Mouse (Mus musculus): Measurements from ENCODE around the gene Tbc1d2. TPM values are rescaled to one million over a fixed set of nuclear protein-coding genes. Genes with fewer than 3 reads are reported as not detected.
"Not testable (repeated sequence)": the region's sequence is repeated elsewhere in the genome, so short reads cannot be mapped to it uniquely, and the experiment has no call there.

Tbc1d2 gene
- polyA plus RNA-seq, 1 experiment: 17.9 TPM

DNA sequence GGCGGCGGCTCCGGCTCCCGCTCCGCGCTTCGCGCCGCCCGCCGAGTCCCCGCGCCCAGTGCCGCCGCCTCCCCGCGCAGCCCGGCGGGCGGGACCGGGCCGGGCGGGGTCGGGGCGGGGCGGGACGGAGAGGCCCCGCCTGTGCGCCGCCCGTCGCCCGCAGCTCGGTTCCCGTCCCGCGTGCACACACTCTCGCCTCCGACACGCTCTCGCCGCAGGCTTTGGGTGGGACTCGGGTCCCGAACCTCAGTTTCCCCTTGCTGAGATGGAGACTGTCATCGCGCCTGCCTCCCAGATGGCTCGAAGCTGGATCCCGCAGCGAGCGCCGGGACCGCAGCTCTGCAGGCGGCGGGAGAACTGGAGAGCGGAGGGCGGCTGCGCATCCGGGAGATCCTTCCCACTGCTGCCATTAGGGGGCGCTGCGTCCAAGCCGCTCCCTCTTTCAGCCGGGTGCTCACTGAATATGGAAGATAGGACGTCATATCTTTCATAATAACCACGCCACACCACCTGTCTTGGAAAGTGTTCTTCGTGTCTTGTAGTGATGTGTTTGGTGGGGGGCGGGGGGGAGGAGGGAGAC lies 48.1 kb downstream of the Tbc1d2 start, which contains the start of gene Coro2a:
Coro2a (minus strand) TSS at position 359 of the 580 bp plus-strand sequence.
- no peak for DNase-seq (ENCODE audit: low read depth)

DNA sequence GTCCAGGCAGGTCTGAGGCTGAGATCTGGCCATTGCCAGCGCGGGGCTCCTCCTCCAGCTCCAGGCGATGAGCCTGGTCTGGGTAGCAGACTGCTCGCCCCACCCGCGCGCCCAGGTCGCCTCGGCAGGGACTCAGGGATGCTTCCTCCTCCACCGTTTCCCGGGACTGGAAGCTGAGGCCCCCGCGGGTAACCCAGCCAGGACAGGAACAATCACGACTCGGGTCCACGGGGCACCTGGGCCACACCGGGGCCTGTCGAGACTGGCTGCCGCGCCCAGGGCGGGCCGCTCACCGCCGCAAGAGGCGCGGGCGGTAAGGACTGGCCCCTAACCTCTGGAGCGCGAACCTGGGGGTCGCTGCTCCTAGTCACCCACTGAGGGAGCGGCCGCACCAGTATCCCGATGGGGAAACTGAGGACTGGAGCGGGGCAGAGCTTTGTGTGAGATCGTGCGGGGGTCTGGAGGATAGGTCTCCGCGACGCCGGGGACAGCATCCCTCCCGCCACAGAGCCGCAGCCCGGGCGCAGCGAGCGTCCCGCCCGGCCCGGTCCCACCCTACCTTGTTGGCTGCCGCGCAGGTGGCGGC lies 48.7 kb downstream of the Tbc1d2 start:
- DNase-seq (ENCODE audit: low read depth): no peak

DNA sequence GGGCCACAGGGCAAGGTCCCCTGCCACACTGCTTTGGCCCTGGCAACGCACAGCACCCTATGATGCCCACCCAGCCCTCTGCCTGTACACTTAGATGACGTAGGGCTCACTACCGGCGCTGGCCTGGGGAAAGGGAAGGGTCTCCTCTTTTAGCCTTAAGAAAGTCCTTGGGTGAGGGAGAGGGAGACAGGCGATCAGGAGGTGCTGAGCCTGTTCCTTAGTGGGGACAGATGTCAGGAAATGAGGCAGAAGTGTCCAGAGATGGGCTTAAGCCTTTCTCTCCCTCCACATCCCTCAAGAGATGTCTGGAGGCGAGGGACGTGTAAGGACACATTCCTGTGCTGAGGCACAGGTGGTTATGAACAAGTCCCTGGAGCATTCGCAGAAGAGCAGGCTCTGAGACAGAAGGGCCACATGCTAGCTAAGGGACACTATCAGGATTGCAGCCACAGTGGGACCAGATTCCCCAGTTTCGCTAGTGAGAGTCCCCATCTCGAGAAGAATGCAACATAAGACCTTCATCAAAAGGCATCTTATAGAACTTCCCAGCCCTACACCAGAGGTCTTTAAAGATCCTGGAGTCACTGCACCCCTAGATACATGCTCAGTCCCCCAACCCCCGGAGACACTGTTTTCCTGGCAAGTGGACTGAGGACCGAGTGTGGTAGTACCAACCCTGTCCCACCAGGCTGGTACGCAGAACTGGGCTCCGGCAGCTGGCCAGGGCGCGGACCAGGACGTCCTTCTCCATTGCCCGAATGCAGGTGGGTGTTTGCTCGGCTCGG lies 49.3 kb downstream of the Tbc1d2 start:
- DNase-seq (ENCODE audit: low read depth): no peak

DNA sequence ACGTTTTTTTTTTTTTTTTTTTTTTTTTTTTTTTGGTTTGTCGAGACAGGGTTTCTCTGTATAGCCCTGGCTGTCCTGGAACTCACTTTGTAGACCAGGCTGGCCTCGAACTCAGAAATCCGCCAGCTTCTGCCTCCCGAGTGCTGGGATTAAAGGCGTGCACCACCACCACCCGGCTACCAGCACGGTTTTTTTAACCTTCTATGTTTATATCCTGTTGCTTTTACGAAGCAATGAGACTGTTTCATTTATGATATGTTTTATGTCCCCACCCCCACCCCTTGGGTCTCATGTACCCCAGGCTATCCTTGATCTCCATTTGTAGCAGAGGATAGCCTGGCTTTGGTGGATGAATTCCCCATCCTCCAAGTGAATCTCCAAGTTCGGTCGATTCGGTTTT lies 50.4 kb downstream of the Tbc1d2 start:
- not testable (repeated sequence) for DNase-seq (ENCODE audit: low read depth)

DNA sequence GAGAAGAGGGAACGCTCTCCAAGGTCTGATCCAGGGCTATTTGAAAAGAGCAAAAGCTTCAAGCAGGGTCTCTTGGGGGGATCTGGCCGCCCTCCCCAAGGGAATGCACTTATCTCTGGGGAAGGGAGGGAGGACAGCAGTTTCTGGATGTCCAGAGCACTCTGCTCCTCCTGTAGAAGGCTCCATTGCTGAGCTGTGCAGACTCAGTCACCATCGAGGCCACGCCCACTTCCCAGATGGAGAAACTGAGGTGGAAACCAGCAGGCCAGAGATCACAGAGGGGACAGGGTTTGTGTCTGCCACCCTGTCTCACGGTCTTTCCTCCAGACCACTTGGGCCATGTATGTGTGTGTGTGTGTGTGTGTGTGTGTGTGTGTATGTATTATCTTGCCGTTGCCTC lies 51.0 kb downstream of the Tbc1d2 start:
- no peak for DNase-seq (ENCODE audit: low read depth)

DNA sequence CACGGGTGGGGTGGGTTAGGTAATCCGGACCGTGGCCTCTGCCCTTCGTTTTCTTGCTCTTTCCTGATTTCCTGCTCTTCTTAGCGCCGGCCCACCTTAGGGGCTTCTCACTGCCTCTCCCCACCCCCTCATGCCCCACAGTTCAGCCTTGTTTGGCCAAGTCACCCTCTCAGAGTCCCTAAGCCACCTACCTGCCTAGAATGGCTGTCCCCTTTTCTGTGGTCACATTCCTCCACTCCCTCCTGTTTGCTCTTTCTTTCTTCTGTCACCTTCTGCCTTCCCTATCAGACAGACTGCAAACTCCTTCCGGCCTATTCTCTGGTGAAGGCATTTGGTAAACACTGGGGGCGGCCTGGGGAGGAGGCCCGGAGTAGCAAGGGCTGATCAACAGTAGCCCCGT lies 51.9 kb downstream of the Tbc1d2 start:
- DNase-seq (ENCODE audit: low read depth): no peak

DNA sequence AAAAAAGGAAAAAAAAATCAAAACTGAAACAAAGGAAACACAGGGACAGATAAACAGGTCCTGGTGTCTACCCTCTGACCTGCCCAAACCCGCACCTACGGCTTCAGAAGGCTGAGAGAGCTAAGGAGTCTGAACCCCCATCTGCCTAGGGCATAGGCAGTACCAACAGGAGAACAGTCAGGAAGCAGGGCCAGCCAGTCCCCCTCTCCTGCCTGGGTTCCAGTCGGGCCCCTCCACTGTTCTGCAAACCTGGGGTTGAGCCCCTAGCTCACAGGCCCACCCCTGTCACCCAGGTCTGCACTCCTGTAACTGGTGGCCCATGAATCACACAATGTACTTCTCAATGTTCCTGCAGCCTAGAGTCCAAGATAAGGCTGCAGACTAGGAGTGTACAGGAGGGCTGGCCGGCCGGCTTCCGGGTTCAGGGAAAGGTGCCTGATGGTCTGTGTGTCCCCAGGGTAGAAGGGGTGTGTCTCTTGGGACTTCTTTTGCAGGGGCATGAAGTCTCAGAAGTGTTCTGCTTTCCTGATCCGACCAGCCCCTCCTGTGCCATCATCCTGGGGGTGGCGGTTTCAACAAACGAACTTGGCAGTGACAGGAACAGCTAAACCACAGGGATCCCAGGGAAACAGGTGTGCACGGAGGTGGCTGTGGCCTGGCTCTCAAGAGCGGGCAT lies 52.6 kb downstream of the Tbc1d2 start:
- no peak for DNase-seq (ENCODE audit: low read depth)

DNA sequence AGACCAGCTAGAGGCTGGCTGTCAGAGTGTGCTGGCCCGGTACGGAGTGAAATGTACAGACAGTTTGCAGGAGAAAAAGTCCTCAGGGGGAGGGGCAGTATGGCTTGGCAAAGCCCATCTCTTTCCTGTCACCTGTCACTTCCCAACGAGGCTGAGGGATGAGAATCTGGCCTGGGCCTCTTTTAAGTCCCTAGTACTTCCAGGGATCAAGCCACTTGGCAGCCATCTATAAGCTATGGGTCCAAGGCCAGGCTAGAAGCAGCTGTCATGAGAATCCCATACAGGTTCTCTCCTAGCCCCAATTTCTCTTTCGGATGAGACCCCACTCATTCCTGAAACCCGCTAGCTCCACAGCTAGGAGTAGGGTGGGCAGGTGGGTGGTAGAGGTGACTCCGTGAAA lies 53.6 kb downstream of the Tbc1d2 start:
- no peak for DNase-seq (ENCODE audit: low read depth)

DNA sequence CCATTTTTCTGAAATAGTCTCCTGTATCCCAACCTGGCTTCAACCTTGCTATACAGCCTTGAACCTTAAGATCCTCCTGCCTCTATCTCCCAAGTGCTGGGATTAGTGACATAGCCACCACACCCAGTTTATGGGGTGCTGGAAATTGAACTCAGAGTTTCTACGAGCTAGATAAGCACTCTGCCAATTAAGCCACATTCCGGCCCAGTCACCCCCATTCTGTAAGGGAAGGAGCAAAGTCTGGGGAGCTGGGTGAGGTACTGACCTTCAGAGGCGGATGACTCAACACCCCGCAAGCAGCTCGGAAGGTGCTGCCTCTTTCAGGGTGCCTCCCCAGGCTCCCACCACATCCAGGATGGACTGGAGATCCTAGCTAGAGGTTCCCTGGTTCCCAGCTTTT lies 55.9 kb downstream of the Tbc1d2 start:
- no peak for DNase-seq (ENCODE audit: low read depth)

DNA sequence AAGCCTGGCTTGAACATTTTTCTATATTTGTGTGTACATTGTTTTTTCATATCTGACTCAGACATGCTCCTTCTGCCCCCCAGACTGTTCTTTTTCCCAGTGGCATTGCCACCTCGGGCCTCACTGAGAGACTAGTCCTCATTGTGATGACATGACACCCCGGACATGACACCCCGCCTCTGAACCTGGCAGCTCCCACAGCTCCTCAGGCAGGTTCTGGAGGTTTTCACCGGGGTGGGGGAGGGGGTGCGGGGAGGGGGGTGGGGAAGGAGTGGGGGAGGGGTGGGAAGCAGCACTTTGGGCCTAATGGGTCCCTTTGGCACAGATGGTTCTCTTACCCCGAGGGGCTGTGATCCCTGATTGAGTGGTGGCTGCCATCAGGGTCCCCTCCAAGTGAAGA lies 56.5 kb downstream of the Tbc1d2 start:
- DNase-seq (ENCODE audit: low read depth): no peak

DNA sequence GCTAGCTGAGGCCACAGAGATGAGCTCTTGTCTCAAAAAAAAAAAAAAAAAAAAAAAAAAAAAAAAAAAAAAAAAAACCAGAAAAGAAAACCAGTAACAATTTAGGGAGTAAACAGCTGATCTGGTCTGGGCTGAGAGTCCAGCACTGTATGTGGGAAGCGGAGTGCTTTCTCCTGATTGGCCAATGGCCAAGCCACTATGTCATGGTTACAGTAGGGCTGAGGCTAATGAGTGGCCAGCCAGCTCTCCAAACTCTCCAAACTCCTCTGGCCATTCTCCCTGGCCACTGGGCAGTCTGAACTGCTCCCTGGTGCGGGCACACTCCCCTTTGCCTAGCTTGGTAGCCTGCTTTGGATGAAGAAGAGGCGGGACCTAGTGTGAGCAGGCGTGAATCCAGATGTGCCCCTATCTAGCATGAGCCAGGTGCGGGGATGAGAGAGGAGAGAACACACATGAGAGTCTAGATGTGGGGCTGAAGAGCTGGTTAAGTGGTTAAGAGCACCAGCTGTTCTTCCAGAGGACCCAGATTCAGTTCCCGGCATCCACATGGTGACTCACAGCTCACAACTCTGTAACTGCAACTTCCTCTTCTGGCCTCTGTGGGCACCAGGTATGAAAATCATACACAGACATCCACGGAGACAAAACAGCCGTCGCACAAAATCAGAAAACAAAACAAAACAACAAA lies 58.0 kb downstream of the Tbc1d2 start:
- no peak for DNase-seq (ENCODE audit: low read depth)

DNA sequence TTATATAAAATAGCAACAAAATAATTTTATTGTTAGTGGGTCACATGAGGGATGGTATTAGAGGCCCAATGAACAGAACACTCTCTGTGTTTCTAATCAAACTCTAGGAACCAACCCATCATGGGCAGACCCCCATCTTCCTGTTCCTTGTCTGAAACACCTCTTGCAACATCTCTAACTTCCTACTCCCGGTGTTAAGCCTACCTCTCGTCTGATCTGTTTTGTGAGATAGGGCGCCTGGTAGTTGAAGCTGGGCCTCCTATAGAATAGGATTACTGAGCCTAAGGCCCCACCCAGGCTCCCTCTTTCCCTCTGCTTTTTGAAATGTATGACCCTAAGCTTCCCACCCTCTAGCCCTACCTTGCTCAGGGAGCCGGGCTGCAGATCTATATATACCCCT lies 59.2 kb downstream of the Tbc1d2 start:
- no peak for DNase-seq (ENCODE audit: low read depth)

DNA sequence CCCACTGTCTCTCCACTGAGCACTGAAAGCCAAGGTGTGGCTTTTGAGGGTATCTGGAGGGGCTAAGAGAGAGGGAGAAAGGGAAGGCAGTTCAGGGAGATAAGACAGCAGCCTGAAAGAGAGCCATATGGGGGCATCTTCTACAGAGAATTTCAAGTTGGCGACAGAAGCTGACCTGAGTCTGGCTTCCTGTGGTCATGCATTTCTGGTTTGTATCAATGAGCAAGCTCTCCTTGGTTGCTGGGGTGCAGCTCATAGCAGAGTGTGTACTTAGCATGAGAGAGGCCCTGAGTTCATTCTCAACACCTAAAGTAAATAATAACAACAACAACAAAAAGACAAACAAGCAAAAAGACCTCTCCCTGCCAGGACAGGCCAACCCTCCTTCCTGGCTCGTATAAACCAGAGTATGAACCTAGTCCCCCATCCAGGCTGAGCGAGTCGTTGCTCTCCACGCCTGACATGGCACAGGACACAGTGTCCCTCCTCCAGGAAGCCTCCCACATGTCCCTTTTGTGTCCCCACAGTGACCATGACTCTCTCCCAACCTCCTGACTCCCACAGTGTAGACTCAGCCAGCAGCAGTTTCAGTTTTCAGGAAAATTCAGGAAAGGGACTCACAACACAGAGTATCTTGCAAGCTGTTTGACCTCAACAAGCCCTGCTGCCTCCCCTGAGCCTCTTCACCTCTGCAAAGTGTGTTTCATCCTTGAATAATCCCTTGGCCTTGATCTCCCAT lies 59.9 kb downstream of the Tbc1d2 start:
- no peak for DNase-seq (ENCODE audit: low read depth)

DNA sequence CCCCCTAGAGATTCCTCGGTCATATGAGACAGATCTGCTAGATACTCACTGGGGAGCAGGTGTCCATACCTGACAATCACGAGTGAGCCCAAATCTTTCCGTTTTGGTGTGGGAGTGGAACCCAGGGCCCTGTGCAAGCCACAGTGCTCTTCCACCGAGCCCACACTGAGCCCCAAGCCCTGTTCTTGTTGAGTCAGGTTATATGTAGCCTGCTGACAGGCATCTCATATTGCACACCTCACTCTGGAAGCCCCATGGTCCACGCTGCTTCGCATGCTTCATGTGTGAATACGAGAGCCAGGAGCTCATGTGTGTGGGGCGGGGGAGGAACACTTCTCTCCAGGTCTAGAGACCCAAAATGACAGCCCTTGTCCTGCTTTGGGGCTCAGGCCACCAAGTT lies 60.9 kb downstream of the Tbc1d2 start:
- DNase-seq (ENCODE audit: low read depth): no peak

DNA sequence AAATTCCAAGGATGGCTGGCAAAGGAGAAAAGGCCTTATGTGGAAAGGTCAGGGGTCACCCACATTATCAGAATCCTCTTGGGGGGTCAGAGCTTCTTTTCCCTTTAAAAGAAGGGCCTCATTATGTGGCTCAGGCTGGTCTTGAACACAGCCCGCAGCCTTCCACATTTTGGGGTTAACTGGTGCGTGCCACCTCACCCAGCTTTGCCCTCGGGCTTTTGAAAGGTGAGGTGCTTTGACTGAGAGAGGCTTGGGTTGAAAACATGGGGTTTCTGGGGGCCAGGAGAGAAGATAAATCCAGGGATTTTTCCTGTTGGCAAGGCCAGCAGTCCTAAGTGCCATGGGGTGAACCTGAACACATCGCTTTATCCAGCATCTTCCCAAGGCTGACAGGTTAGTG lies 63.5 kb downstream of the Tbc1d2 start:
- DNase-seq (ENCODE audit: low read depth): no peak

DNA sequence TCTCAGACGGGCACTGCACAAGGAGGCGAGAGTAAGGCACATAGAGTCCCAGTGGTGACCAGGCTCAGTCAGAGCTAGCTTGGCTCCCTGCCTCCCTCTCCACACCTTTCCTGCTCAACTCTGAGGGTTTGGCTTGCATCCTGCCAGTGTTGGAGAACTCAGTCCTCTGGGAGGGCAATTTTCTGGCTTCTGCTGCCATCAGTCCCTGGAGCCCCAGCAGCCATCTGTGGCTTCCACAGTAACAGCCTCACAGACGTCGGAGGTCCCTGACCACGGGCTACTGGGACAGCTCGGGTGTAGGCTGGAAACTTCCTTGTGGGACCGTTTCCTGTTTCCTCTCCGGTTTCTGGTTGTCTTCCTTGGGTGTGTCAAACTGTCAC lies 64.2 kb downstream of the Tbc1d2 start:
- no peak for DNase-seq (ENCODE audit: low read depth)

DNA sequence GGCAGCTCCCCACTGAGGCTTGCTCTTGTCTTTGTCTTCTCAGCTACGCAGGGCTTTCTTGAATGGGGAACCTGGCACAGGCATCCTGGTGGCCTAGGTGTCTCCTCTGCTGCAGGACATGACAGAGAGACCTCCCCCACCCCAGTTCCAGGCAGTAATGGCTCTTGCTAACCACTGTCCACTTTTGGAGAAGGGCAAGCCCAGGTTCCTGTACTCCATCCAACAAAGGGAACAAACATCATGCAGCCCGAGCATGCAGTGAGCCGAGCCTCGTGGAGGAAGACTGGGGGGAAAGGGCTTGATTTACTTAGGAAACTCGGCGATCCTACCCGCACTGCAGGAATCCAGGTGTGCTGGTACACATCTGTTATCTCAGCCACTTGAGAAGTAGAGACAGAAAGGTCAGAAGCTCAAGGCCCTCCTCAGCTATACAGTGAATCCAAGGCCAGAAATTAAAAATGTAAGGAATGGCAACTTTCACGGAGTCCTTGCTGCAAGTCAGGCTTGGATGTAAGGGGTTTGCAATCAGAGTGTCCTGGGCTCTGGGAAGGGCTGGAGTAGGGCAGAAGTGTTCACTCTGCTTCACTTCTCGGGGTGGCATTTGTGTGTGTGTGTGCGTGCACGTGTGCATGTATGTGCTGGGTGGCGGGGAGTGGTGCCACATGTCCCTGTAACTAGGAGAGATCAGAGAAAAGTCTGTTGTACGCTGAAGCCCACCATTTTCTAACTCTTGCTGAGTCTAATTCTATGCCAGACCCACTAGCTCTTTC lies 64.8 kb downstream of the Tbc1d2 start:
- no peak for DNase-seq (ENCODE audit: low read depth)

DNA sequence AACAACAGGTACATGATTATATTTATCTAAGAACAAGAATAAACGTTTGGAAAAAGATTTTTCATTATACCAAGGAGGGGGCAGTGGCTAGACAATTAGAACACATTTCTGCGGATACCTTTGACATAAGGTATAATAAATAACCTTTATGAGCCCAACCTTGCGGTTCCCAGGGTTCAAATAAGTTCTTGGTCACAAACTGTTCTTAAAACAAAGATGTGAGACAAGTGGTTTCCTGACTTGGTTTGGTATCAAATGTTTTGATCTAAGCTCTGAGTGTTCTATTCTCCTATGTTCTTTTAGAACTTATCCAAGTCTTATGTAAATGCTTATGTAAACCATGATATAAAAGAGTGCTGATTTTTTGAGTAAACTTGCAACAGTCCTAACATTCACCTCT lies 65.5 kb downstream of the Tbc1d2 start:
- not testable (repeated sequence) for DNase-seq (ENCODE audit: low read depth)

DNA sequence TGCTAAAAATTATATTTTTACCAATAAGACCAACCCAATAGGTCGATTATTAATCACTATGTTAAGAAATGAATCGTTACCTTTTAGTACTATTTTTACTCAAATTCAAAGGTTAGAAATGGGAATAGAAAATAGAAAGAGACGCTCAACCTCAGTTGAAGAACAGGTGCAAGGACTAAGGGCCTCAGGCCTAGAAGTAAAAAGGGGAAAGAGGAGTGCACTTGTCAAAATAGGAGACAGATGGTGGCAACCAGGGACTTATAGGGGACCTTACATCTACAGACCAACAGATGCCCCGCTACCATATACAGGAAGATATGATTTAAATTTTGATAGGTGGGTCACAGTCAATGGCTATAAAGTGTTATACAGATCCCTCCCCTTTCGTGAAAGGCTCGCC lies 65.9 kb downstream of the Tbc1d2 start:
- not testable (repeated sequence) for DNase-seq (ENCODE audit: low read depth)

DNA sequence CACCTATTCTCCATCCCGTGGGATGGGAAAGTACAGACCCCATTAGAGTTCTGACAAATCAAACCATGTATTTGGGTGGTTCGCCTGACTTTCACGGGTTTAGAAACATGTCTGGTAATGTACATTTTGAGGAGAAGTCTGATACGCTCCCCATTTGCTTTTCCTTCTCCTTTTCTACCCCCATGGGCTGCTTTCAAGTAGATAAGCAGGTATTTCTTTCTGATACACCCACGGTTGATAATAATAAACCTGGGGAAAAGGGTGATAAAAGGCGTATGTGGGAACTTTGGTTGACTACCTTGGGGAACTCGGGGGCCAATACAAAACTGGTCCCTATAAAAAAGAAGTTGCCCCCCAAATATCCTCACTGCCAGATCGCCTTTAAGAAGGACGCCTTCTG lies 68.0 kb downstream of the Tbc1d2 start:
- DNase-seq (ENCODE audit: low read depth): not testable (repeated sequence)

DNA sequence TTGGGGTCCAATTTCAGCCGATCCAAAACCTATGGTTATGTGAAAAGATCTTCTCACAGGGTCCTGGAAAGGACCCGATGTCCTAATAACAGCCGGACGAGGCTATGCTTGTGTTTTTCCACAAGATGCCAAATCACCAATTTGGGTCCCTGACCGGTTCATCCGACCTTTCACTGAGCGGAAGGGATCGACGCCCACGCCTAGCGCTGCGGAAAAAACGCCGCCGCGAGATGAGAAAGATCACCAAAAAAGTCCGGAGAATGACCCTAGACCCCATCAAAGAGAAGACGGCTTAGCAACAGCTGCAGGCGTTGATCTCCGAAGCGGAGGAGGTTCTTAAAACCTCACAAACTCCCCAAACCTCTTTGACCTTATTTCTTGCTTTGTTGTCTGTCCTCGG lies 68.4 kb downstream of the Tbc1d2 start:
- not testable (repeated sequence) for DNase-seq (ENCODE audit: low read depth)

Measured in gonadal fat pad, adult 2 months (tissue).